Mouse (Mus musculus): ENCODE results near the gene Taar8b.

DNA sequence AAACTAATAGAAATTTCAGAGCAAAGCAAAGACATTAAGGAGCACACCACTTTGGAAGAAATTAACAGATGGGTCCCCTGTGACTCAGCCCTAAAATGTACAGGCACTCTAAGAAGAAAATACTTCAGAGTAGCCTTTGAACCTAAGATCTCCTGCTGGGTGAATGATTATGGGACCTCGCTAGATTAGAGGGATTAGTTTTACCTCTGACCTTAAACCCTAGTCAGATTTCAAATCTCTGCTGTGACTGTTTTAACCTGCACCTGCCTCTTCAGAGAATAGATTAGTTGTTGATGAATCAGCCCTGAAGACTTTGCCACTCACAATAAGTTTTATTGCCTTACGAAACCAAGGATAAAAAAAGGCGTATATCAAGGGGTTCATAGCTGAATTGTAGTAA, 16.1 kb upstream of the Taar8b start:
- TF ChIP-seq CTCF (IDR thresholded peaks at IDR 0.05; ENCODE audit: control insufficient read depth, insufficient read depth, insufficient read length) (no peak), USF1 (IDR thresholded peaks at IDR 0.05; ENCODE audit: low read depth) (no peak), MYOD1 (IDR thresholded peaks at IDR 0.05; ENCODE audit: control insufficient read depth, insufficient read length, low read depth) (no peak), MYOG (IDR thresholded peaks at IDR 0.05; ENCODE audit: control insufficient read depth, extremely low read depth, insufficient read length) (no peak), MAX (IDR thresholded peaks at IDR 0.05) (no peak), FOSL1 (IDR thresholded peaks at IDR 0.05; ENCODE audit: insufficient read depth, low read length, poor library complexity, severe bottlenecking) (no peak)
